Mouse (Mus musculus) myocyte (in vitro differentiated cells): Measurements from ENCODE around the gene Snx1.

Experiments
- CEBPB ChIP-seq: IDR thresholded peaks from 2 replicates; pipeline ENCODE4 v1.6.1; 2011; ENCODE audit warnings: mild to moderate bottlenecking, moderate library complexity; ENCODE audit not compliant: poor library complexity, insufficient read depth, severe bottlenecking
- E2F4 ChIP-seq: IDR thresholded peaks from one replicate; pipeline ENCODE4 v1.6.1; 2011; ENCODE audit warnings: mild to moderate bottlenecking, control low read depth, moderate library complexity; ENCODE audit not compliant: insufficient read depth
- MYOD1 ChIP-seq, 3 experiments: IDR thresholded peaks; one replicate each; pipeline ENCODE4 v1.6.1; 2011; ENCODE audit warnings: control low read depth in 2 of 3, low read depth in 2 of 3, mild to moderate bottlenecking in 2 of 3, moderate library complexity in 1 of 3; ENCODE audit not compliant: insufficient read length in 2 of 3, control insufficient read depth in 1 of 3
- POLR2A ChIP-seq: IDR thresholded peaks from one replicate; pipeline ENCODE4 v1.6.1; 2011; ENCODE audit warnings: low read depth, mild to moderate bottlenecking, control low read depth, moderate library complexity; ENCODE audit not compliant: insufficient read length
- POLR2AphosphoS2 ChIP-seq: IDR thresholded peaks from one replicate; pipeline ENCODE4 v1.6.1; 2011; ENCODE audit warnings: low read depth, control low read depth; ENCODE audit not compliant: insufficient read length
- SRF ChIP-seq: IDR thresholded peaks from one replicate; pipeline ENCODE4 v1.6.1; 2011; ENCODE audit warnings: low read depth; ENCODE audit not compliant: control insufficient read depth, insufficient read length
- TCF3 ChIP-seq: IDR thresholded peaks from one replicate; pipeline ENCODE4 v1.6.1; 2011; ENCODE audit warnings: low read depth, control low read depth; ENCODE audit not compliant: insufficient read length
- USF1 ChIP-seq: IDR thresholded peaks from one replicate; pipeline ENCODE4 v1.6.1; 2011; ENCODE audit warnings: low read depth, mild to moderate bottlenecking, control low read depth, moderate library complexity

DNA sequence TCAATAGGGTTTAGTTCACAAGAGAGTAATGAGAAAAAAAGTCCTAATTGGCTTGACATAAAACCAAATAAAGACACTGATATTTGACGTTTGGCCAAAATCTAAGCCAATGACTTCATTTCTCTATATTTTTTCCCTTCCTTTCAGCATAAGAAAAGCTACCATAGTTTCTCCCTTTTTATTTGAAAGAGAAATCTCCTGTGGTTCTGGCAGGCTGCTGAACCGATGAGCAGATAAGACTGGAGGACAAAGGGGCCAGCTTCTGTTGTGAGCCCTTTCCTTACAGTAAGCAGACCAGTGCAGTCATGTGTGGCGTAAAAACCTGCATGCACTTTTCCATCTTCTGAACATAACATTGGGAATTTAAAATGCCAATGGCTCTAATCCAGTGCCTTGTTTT, 5.4 kb downstream of the Snx1 start:
- TF ChIP-seq POLR2A, result no peak
- TF ChIP-seq TCF3, result no peak
- TF ChIP-seq USF1, result no peak
- TF ChIP-seq MYOD1 (IDR thresholded peaks at IDR 0.05; ENCODE audit: control insufficient read depth in 1 of 3, insufficient read length in 2 of 3, low read depth in 2 of 3), result no peak
- TF ChIP-seq POLR2AphosphoS2, result no peak
- no peak for TF ChIP-seq E2F4
- no peak for TF ChIP-seq SRF
- no peak for TF ChIP-seq CEBPB
